Mouse (Mus musculus): Measurements from ENCODE around the gene Ovch2. TPM values are rescaled to one million over a fixed set of nuclear protein-coding genes. Genes with fewer than 3 reads are reported as not detected.
"Not testable (repeated sequence)": the region's sequence is repeated elsewhere in the genome, so short reads cannot be mapped to it uniquely, and the experiment has no call there.

Gene Ovch2
- polyA plus RNA-seq (2016; fragmentation: Nextera tagmentation; extraction: Ambion mirVana): not detected in 2 replicates

GRCm38 (mm10) chr7:107801108-107801507 is at the start of gene Ovch2:
TSS of gene Ovch2 (minus strand) at chr7:107801208.
- H3K4me1 ChIP-seq: no peaks in the 10 kb centered on the region
- no peak for ATAC-seq (ENCODE audit: low FRiP score, low read depth)
- H3K9ac ChIP-seq: no peak within 1 kb of the TSS
- H3K9me3 ChIP-seq: no peaks in the 10 kb centered on the region
- no peak within 1 kb of the TSS for H3K4me2 ChIP-seq (replicated peaks)
- H3K36me3 ChIP-seq: no peaks in the 10 kb centered on the region
- no peaks in the 10 kb centered on the region for H3K27me3 ChIP-seq (replicated peaks)
- no peak within 1 kb of the TSS for H3K4me3 ChIP-seq
- 95% methylated on average over 2 of the region's 2 CpGs for WGBS
- no peak within 1 kb of the TSS for H3K27ac ChIP-seq

DNA sequence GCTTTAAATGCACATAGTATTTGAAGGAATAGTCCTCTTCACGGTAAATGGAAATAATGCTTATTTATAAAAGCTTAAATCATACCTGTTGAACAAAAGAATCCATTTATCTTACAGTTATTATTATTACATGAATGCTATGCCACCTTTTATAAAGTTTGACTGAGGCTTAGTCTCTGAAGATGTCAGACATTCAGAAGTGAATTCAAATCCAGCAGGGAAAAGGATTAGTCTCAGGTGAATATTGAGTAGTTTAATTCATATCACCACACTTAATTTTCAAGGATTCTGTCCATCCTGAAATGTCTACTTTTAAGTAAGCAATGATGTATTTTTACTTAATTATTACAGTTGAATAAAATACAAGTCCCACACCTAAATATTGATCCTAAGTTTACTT is 46.4 kb upstream of the Ovch2 start, which contains the start of gene Olfr470:
Gene Olfr470, minus strand, starts transcription at position 101 of the 400 bp plus-strand sequence.
- not testable (repeated sequence) for H3K36me3 ChIP-seq; H3K27ac ChIP-seq; H3K4me2 ChIP-seq (replicated peaks); H3K9me3 ChIP-seq; H3K4me3 ChIP-seq; ATAC-seq (ENCODE audit: low FRiP score, low read depth); H3K4me1 ChIP-seq; H3K27me3 ChIP-seq (replicated peaks); H3K9ac ChIP-seq
- 92% methylated on average over 1 of the region's 1 CpGs for whole genome bisulfite sequencing

DNA sequence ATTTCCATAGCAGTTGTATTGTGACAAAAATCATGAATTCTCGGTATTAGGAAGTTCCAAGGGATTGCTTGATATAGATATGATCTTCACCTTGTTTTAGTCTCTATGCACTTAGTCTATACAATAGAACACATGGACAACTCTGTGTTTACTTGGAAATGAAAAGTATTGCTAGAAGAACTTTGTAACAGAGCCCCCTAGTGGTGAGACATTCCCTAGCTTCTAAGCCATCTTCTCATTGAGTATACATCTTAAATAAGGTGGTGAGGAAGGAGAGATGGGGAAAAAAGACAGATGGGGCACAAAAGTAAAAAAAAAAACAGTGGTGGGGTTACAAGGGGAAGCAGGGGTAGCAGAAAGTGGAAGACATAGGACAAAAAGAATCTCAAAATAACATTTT is 40.7 kb upstream of the Ovch2 start:
- no peak overlapping the region for H3K4me2 ChIP-seq (replicated peaks)
- H3K36me3 ChIP-seq: no peaks in the 10 kb centered on the region
- ATAC-seq (ENCODE audit: low FRiP score, low read depth): no peak
- 85% methylated on average over 1 of the region's 1 CpGs for WGBS
- H3K9me3 ChIP-seq: no peaks in the 10 kb centered on the region
- H3K27ac ChIP-seq: no peak overlapping the region
- no peak overlapping the region for H3K4me3 ChIP-seq
- H3K4me1 ChIP-seq: no peaks in the 10 kb centered on the region
- H3K27me3 ChIP-seq (replicated peaks): no peaks in the 10 kb centered on the region
- no peak overlapping the region for H3K9ac ChIP-seq

GRCm38 (mm10) chr7:107825441-107825840 is 24.4 kb upstream of the Ovch2 start, which contains the start of gene Olfr469:
TSS of gene Olfr469 (minus strand) at chr7:107825541.
- H3K4me2 ChIP-seq (replicated peaks); H3K9ac ChIP-seq; ATAC-seq (ENCODE audit: low FRiP score, low read depth); H3K27me3 ChIP-seq (replicated peaks); H3K4me1 ChIP-seq; H3K9me3 ChIP-seq; H3K27ac ChIP-seq; H3K36me3 ChIP-seq; H3K4me3 ChIP-seq: not testable (repeated sequence)

GRCm38 (mm10) chr7:107823867-107824266 is 22.9 kb upstream of the Ovch2 start:
- H3K4me1 ChIP-seq, H3K4me3 ChIP-seq: not testable (repeated sequence)
- WGBS: 77% methylated on average over 2 of the region's 2 CpGs

DNA sequence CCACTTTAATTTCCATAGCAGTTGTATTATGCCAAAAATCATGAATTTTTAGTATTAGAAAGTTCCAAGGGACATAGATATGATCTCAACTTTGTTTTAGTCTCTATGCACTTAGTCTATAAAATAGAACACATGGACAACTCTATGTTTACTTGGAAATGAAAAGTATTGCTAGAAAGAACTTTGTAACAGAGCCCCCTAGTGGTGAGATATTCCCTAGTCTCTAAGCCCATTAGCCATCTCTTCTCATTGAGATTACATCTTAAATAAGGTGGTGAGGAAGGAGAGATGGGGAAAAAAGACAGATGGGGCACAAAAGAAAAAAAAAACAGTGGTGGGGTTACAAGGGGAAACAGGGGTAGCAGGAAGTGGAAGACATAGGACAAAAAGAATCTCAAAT is 18.4 kb upstream of the Ovch2 start:
- Histone ChIP-seq H3K36me3 (no peaks in the 10 kb centered on the region), H3K27me3 (replicated peaks) (no peaks in the 10 kb centered on the region), H3K9ac (no peak overlapping the region), H3K4me3 (no peak overlapping the region), H3K4me1 (no peaks in the 10 kb centered on the region), H3K27ac (no peak overlapping the region), H3K9me3 (no peaks in the 10 kb centered on the region), H3K4me2 (replicated peaks) (no peak overlapping the region)
- no peak for ATAC-seq (ENCODE audit: low FRiP score, low read depth)

More at GRCm38 (mm10) chr7:107823867-107824266, 22.9 kb upstream of the Ovch2 start:
- H3K9me3 ChIP-seq; ATAC-seq (ENCODE audit: low FRiP score, low read depth); H3K27me3 ChIP-seq (replicated peaks); H3K9ac ChIP-seq; H3K36me3 ChIP-seq; H3K27ac ChIP-seq; H3K4me2 ChIP-seq (replicated peaks): not testable (repeated sequence)

GRCm38 (mm10) chr7:107811963-107812362 is 11.0 kb upstream of the Ovch2 start, which contains the start of gene Olfr467:
TSS of gene Olfr467 (plus strand) at chr7:107812263.
- Histone ChIP-seq H3K4me1 (no peaks in the 10 kb centered on the region), H3K4me3 (no peak within 1 kb of the TSS), H3K27ac (no peak within 1 kb of the TSS), H3K36me3 (no peaks in the 10 kb centered on the region), H3K4me2 (replicated peaks) (no peak within 1 kb of the TSS), H3K27me3 (replicated peaks) (no peaks in the 10 kb centered on the region), H3K9ac (no peak within 1 kb of the TSS), H3K9me3 (no peaks in the 10 kb centered on the region)
- no peak for ATAC-seq (ENCODE audit: low FRiP score, low read depth)

- Histone ChIP-seq H3K4me1 (no peaks in the 10 kb centered on the region), H3K36me3 (no peaks in the 10 kb centered on the region), H3K9me3 (no peaks in the 10 kb centered on the region), H3K27ac (no peak overlapping the region), H3K27me3 (replicated peaks) (no peaks in the 10 kb centered on the region), H3K4me2 (replicated peaks) (no peak overlapping the region), H3K4me3 (no peak overlapping the region), H3K9ac (no peak overlapping the region)
- ATAC-seq (ENCODE audit: low FRiP score, low read depth): no peak
- WGBS: 72% methylated on average over 3 of the region's 3 CpGs
Observed at GRCm38 (mm10) chr7:107802138-107802537, 1.1 kb upstream of the Ovch2 start.

- WGBS: 97% methylated on average over 2 of the region's 2 CpGs
- Histone ChIP-seq H3K27me3 (replicated peaks) (no peaks in the 10 kb centered on the region), H3K36me3 (no peaks in the 10 kb centered on the region), H3K4me2 (replicated peaks) (no peak overlapping the region), H3K9me3 (no peaks in the 10 kb centered on the region), H3K4me1 (no peaks in the 10 kb centered on the region), H3K4me3 (no peak overlapping the region), H3K27ac (no peak overlapping the region), H3K9ac (no peak overlapping the region)
- no peak for ATAC-seq (ENCODE audit: low FRiP score, low read depth)
Observed at GRCm38 (mm10) chr7:107796500-107796899, 4.5 kb downstream of the Ovch2 start.

DNA sequence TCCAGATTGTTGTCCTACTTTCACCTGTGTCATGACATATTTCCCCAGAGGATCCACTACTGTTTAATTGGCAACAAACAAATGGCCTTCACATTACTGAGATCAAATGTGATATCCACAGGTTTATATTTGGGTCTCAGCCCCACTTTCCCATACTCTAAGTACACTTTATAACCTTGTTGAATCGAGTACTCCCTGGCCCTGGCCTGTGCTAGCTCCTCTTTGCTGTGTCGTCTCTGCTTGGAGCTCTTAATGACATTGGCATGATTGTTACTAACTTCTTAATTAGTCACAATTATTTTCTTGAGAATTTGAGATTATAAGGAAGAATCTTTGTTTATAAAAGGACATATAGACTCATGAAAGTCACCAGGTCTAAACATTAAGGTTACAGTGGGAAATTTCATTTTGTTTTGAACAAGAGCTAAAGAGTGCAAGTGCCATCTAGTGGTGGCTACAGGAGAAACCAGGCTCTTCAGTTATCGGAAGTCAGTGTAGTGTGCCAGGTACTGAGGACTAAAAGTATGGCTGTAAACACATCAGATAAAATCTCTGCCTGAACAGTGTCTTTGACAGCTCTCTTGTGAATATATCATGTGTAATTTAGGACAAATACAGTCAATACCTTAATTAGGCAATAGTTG is 12.9 kb downstream of the Ovch2 start:
- no peaks in the 10 kb centered on the region for H3K36me3 ChIP-seq
- H3K4me1 ChIP-seq: no peaks in the 10 kb centered on the region
- H3K4me2 ChIP-seq (replicated peaks): no peak overlapping the region
- H3K27ac ChIP-seq: no peak overlapping the region
- no peak overlapping the region for H3K4me3 ChIP-seq
- no peaks in the 10 kb centered on the region for H3K27me3 ChIP-seq (replicated peaks)
- 65% methylated on average over 3 of the region's 3 CpGs for WGBS
- no peak for ATAC-seq (ENCODE audit: low FRiP score, low read depth)
- no peaks in the 10 kb centered on the region for H3K9me3 ChIP-seq
- H3K9ac ChIP-seq: no peak overlapping the region

- no peak overlapping the region for H3K9ac ChIP-seq
- no peak overlapping the region for H3K4me3 ChIP-seq
- ATAC-seq (ENCODE audit: low FRiP score, low read depth): no peak
- no peaks in the 10 kb centered on the region for H3K4me1 ChIP-seq
- no peaks in the 10 kb centered on the region for H3K36me3 ChIP-seq
- H3K27me3 ChIP-seq (replicated peaks): no peaks in the 10 kb centered on the region
- H3K9me3 ChIP-seq: no peaks in the 10 kb centered on the region
- no peak overlapping the region for H3K4me2 ChIP-seq (replicated peaks)
- 48% methylated on average over 4 of the region's 4 CpGs for WGBS
- no peak overlapping the region for H3K27ac ChIP-seq
Observed at GRCm38 (mm10) chr7:107779611-107780010, 21.4 kb downstream of the Ovch2 start.

DNA sequence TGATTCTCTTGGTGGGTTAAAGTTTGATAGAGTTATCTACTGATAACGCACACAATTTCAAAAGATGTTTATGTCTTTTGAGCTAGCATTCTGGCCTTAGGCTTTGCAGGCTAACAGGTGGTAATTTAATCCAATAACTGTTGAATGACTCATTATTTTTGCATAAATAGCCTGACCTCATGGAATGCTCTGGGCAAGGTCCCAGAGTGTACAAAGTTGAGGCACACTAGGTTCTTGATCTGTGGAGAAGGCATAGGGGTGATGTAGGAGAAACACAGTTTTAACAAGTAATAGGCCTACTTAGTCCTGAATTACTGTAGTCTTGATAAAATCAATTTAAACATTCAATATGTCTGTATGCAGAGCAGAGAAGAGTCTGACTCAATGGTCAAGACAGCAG is 22.8 kb downstream of the Ovch2 start:
- H3K27ac ChIP-seq: no peak overlapping the region
- 81% methylated on average over 1 of the region's 1 CpGs for WGBS
- no peak for ATAC-seq (ENCODE audit: low FRiP score, low read depth)
- H3K9me3 ChIP-seq: no peaks in the 10 kb centered on the region
- H3K4me1 ChIP-seq: no peaks in the 10 kb centered on the region
- no peaks in the 10 kb centered on the region for H3K36me3 ChIP-seq
- no peaks in the 10 kb centered on the region for H3K27me3 ChIP-seq (replicated peaks)
- no peak overlapping the region for H3K4me3 ChIP-seq
- H3K9ac ChIP-seq: no peak overlapping the region
- no peak overlapping the region for H3K4me2 ChIP-seq (replicated peaks)

GRCm38 (mm10) chr7:107770812-107771211 is 30.2 kb downstream of the Ovch2 start:
- Histone ChIP-seq H3K4me3 (no peak overlapping the region), H3K27me3 (replicated peaks) (no peaks in the 10 kb centered on the region), H3K9me3 (no peaks in the 10 kb centered on the region), H3K9ac (no peak overlapping the region), H3K27ac (no peak overlapping the region), H3K4me1 (no peaks in the 10 kb centered on the region), H3K36me3 (no peaks in the 10 kb centered on the region), H3K4me2 (replicated peaks) (no peak overlapping the region)
- 60% methylated on average over 6 of the region's 6 CpGs for WGBS
- ATAC-seq (ENCODE audit: low FRiP score, low read depth): no peak

All from neural tube, embryonic 12.5 days (tissue).